Mouse (Mus musculus) B cell, adult (primary cell): ENCODE data around the gene Vps37c. TPM values are rescaled to one million over a fixed set of nuclear protein-coding genes. Genes with fewer than 3 reads are reported as not detected.

Source experiments
- total RNA-seq: library from RNA; stranded (reverse); gene quantifications from 4 replicates; pipeline ENCODE4 v1.2.4, GENCODE M21; 2023; ENCODE audit not compliant: inconsistent age

The Vps37c gene
- 20.2 to 24.6 TPM (median 21.2 TPM) in 4 replicates for total RNA-seq

DNA sequence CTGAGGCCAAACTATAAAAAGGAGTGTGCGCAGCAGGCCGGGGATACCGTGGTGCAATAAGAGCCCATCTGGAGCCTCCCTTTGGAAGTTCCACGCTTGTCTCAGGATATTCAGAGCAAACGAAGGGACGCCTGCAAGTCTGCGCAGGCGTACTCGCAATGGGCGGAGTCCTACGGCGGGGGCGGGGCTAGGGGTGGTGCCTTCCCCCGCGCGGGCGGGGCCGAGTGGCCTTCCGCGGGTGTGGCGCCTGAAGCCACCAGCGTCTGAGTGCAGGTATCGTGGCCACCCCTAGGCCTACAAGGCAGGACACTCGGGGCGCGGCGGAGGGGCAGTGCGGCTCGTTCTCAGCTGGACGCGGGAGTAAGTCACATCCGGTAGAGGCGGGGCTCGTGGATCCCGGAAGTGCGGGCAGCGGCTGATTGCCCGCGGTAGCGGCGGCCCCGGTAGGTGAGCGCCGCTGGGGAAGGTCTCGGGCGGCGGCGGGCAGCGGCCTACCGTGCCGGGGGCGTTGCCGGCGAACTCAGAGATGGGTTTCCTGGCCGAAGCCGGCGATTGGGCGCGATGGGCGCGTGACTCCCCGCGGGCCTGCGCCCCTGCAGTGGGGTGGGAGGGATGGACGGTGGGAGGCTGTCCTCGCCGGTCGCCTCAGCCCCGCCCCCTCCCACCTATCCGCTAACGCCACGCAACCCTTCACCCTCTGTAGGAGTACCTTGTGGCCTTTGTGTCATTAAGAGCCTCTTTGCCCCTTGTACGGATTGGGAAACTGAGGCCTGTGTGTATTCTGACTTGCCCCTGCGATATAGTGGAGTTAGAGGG lies at the start of gene Vps37c:
TSS of gene Vps37c (plus strand) at position 199 of the 816 bp plus-strand sequence.

DNA sequence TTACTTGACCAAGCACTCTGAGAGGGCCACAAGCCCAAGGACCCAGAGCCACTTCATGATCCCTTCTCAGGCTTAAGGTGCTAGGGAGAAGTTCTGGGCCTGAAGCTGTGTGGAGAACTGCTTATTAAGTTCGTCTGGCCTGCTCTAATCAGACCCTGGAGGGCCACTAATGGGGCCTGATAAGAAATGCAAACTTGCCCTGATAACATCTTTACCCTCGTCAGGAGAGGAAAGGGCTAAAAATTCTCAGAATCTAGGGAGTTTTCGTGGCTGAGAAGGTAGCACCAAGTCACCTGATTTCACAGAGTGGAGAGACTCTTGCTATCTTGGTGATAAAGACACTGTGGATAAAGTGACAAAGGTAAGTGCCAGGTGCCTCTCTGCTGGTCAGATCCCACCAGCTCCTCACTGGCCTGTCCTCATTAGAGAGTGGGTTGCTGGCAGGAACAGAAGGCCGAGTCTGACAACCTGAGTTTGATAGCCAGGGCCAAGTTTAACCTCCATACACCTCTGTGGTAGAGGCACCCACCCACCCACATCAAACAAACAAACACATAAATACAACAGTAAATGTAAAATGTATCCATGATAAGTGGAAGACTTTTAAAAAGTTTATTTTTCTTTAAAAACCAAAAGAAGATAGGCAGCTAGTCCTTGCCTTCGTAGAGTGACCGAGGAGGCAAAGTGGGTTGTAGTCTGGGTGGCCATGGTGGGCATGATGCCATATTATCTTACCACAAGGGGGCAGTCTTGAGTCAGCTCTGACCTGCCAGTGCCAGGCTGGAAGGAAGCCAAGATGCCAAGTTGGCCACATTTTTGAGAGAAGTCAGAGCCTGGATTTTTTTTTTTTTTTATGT lies 10.4 kb upstream of the Vps37c start, which contains the start of gene Pga5:
TSS of gene Pga5 (minus strand) at position 157 of the 857 bp plus-strand sequence.

DNA sequence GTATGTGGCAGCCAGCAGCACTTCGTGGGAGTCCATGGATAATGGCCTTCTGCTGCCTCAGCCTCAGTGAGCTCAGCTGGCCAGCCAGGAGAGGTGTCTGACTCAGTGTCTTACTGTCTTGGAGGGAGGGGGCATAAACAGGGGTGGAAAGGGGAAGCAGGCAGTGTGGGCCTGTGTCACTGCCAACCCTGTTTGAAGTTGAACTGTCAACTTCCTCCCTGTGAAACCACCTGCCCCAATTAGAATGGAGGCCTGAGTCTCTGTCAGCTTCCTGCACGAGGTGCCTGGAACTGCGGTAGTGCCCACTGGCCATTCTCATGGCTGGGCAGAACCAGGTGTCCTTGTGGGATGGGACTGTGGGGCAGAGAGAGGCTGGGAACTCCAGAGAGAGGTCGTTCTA lies 50.3 kb downstream of the Vps37c start, which contains the start of gene Cd5:
TSS of gene Cd5 (minus strand) at position 192 of the 400 bp plus-strand sequence.

Other genes starting within 250 kb of the Vps37c start
- 1.1 to 2.5 TPM (median 1.8 TPM) in 4 replicates for gene Lrrc10b, start 231.3 kb upstream of the Vps37c start, total RNA-seq
- gene Ppp1r32, start 205.8 kb upstream of the Vps37c start, total RNA-seq: 4.1 to 7.8 TPM (median 5.2 TPM) in 4 replicates
- gene Cpsf7, start 163.5 kb upstream of the Vps37c start, total RNA-seq: 168 to 172 TPM (median 169 TPM) in 4 replicates
- 65.2 to 74.0 TPM (median 71.5 TPM) in 4 replicates for gene Sdhaf2, start 162.6 kb upstream of the Vps37c start, total RNA-seq
- 8.9 to 11.3 TPM (median 11.0 TPM) in 4 replicates for gene Tmem216, start 132.5 kb upstream of the Vps37c start, total RNA-seq
- 216 to 232 TPM (median 223 TPM) in 4 replicates for gene Cyb561a3, start 111.6 kb upstream of the Vps37c start, total RNA-seq
- gene Tmem138, start 111.4 kb upstream of the Vps37c start, total RNA-seq: 6.8 to 9.3 TPM (median 8.1 TPM) in 4 replicates
- gene Ddb1, start 83.4 kb upstream of the Vps37c start, total RNA-seq: 172 to 182 TPM (median 174 TPM) in 4 replicates
- gene Tkfc, start 83.1 kb upstream of the Vps37c start, total RNA-seq: 4.1 to 5.5 TPM (median 4.8 TPM) in 4 replicates
- 0.75 to 2.0 TPM (median 1.2 TPM) in 4 replicates for gene Vwce, start 54.5 kb upstream of the Vps37c start, total RNA-seq
- not detected in 4 replicates for gene Pga5, start 10.7 kb upstream of the Vps37c start, total RNA-seq
- 0.94 to 2.9 TPM (median 2.1 TPM) in 4 replicates for gene Cd5, start 50.3 kb downstream of the Vps37c start, total RNA-seq
- 0.54 to 0.74 TPM in 2 of 4 replicates, not detected in the others for gene Cd6, start 141.3 kb downstream of the Vps37c start, total RNA-seq
- 32.6 to 38.8 TPM (median 35.8 TPM) in 4 replicates for gene Slc15a3, start 151.0 kb downstream of the Vps37c start, total RNA-seq
- 0.18 to 0.42 TPM (median 0.28 TPM) in 4 replicates for gene Tmem132a, start 181.2 kb downstream of the Vps37c start, total RNA-seq
- gene Tmem109, start 193.3 kb downstream of the Vps37c start, total RNA-seq: 22.2 to 23.6 TPM (median 22.7 TPM) in 4 replicates
- 109 to 141 TPM (median 122 TPM) in 4 replicates for gene Prpf19, start 206.5 kb downstream of the Vps37c start, total RNA-seq
- gene Zp1, start 231.9 kb downstream of the Vps37c start, total RNA-seq: not detected in 4 replicates
- not detected in 4 replicates for gene Ptgdr2, start 248.4 kb downstream of the Vps37c start, total RNA-seq